Mouse (Mus musculus): Measurements from ENCODE around the gene Sepsecs. TPM values are rescaled to one million over a fixed set of nuclear protein-coding genes. Genes with fewer than 3 reads are reported as not detected.

Gene Sepsecs
- polyA plus RNA-seq, 1 experiment from 2014 or later: 12.0 TPM

DNA sequence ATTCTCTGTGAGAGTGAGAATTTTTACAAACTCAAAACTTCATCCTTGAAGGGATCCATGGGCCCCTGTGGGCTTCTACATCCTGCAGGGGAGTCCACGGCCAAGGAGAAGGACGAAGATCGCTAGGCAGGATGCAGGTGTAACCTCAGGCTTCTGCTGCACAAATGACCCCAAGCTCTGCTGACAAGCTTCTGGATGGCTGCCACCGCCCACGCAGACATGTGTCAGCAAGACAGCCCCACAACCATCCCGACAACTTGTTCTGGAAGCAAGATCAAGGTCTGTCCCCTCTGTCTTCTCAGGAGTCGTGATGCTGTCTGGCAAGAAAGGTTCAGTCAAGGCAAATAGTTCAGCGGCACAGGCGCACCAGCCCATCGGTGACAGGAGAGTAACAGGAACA is 59.8 kb downstream of the Sepsecs start:
- H3K27ac ChIP-seq (ENCODE audit: low read depth): no peak overlapping the region
- H3K4me2 ChIP-seq (ENCODE audit: low read depth, low read length): no peak overlapping the region
- no peaks in the 10 kb centered on the region for H3K9me3 ChIP-seq (ENCODE audit: low read length)
- H3K9ac ChIP-seq (replicated peaks): no peak overlapping the region
- no peaks in the 10 kb centered on the region for H3K27me3 ChIP-seq (ENCODE audit: insufficient read depth, low read length)
- H3K4me1 ChIP-seq (ENCODE audit: insufficient read depth): no peaks in the 10 kb centered on the region
- DNase-seq (no peak), ATAC-seq (no peak)
- H3K36me3 ChIP-seq (replicated peaks; ENCODE audit: insufficient read depth, low read length): no peaks in the 10 kb centered on the region
- TF ChIP-seq CTCF (IDR thresholded peaks at IDR 0.05; ENCODE audit: low read depth) (no peak), EP300 (IDR thresholded peaks at IDR 0.05; ENCODE audit: low read depth) (no peak)
- no peak overlapping the region for H3K4me3 ChIP-seq (ENCODE audit: low read depth, low read length)
- WGBS (ENCODE audit: insufficient replicate concordance): 55% methylated on average over 10 of the region's 10 CpGs

- Histone ChIP-seq H3K9me3 (ENCODE audit: low read length) (no peaks in the 10 kb centered on the region), H3K27me3 (ENCODE audit: insufficient read depth, low read length) (no peaks in the 10 kb centered on the region), H3K36me3 (replicated peaks; ENCODE audit: insufficient read depth, low read length) (no peaks in the 10 kb centered on the region), H3K27ac (ENCODE audit: low read depth) (no peak overlapping the region), H3K4me1 (ENCODE audit: insufficient read depth) (no peaks in the 10 kb centered on the region), H3K4me2 (ENCODE audit: low read depth, low read length) (no peak overlapping the region), H3K9ac (replicated peaks) (no peak overlapping the region), H3K4me3 (ENCODE audit: low read depth, low read length) (no peak overlapping the region)
- TF ChIP-seq CTCF (IDR thresholded peaks at IDR 0.05; ENCODE audit: low read depth): no peak
- TF ChIP-seq EP300 (IDR thresholded peaks at IDR 0.05; ENCODE audit: low read depth): no peak
- DNase-seq (no peak), ATAC-seq (no peak)
- 55% methylated on average over 6 of the region's 6 CpGs for WGBS (ENCODE audit: insufficient replicate concordance)
Observed at GRCm38 (mm10) chr5:52604582-52605041, 64.9 kb downstream of the Sepsecs start.

DNA sequence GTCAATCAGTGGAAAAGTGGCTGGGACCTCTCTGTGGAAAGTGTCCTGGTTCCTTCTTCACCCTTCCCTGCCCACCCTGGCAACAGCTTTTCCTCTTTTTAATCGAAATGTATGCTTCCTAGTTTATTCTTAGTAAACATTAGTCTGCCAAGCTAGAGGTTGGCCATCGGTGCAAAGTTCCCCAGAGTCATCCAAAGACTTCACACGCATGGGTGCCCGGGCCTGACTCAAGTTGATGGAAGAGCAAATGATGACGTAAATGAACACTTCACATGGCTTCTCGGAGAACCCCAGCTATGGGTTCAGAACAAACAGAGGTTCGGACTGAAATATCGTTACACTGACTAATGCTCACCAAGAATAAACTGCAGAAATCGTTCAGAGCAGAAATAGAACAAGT is 78.9 kb downstream of the Sepsecs start:
- Histone ChIP-seq H3K36me3 (replicated peaks; ENCODE audit: insufficient read depth, low read length) (no peaks in the 10 kb centered on the region), H3K9ac (replicated peaks) (no peak overlapping the region), H3K27me3 (ENCODE audit: insufficient read depth, low read length) (no peaks in the 10 kb centered on the region), H3K4me1 (ENCODE audit: insufficient read depth) (no peaks in the 10 kb centered on the region), H3K9me3 (ENCODE audit: low read length) (no peaks in the 10 kb centered on the region), H3K4me3 (ENCODE audit: low read depth, low read length) (no peak overlapping the region), H3K4me2 (ENCODE audit: low read depth, low read length) (no peak overlapping the region), H3K27ac (ENCODE audit: low read depth) (no peak overlapping the region)
- TF ChIP-seq CTCF (IDR thresholded peaks at IDR 0.05; ENCODE audit: low read depth) (no peak), EP300 (IDR thresholded peaks at IDR 0.05; ENCODE audit: low read depth) (no peak)
- no peak for ATAC-seq
- no peak for DNase-seq
- 74% methylated on average over 9 of the region's 9 CpGs for WGBS (ENCODE audit: insufficient replicate concordance)

Other genes with a start within 250 kb of the Sepsecs start
- 0.89 and 0.98 TPM in 2 replicates for gene Ccdc149, start 198.2 kb downstream of the Sepsecs start, polyA plus RNA-seq (2015; fragmentation: Nextera tagmentation; extraction: Ambion mirVana)
- 0.18 and 0.26 TPM in 2 replicates for gene Lgi2, start 103.2 kb downstream of the Sepsecs start, polyA plus RNA-seq (2015; fragmentation: Nextera tagmentation; extraction: Ambion mirVana)
- 16.8 and 18.4 TPM in 2 replicates for gene Pi4k2b, start 71.9 kb upstream of the Sepsecs start, polyA plus RNA-seq (2015; fragmentation: Nextera tagmentation; extraction: Ambion mirVana)
- gene Zcchc4, start 105.7 kb upstream of the Sepsecs start, polyA plus RNA-seq (2015; fragmentation: Nextera tagmentation; extraction: Ambion mirVana): 2.6 and 3.6 TPM in 2 replicates
- gene Anapc4, start 164.3 kb upstream of the Sepsecs start, polyA plus RNA-seq (2015; fragmentation: Nextera tagmentation; extraction: Ambion mirVana): 17.6 and 18.1 TPM in 2 replicates

All from liver, postnatal 0 days (tissue).